Mouse (Mus musculus): Measurements from ENCODE around the gene Rcor3.

Gene Rcor3

GRCm38 (mm10) chr1:192094451-192095170 is 43.3 kb downstream of the Rcor3 start:
- peak; percentile 87 for DNase-seq (ENCODE audit: low read depth)

GRCm38 (mm10) chr1:192092879-192093660 is 44.8 kb downstream of the Rcor3 start:
- peak; percentile 93 for DNase-seq (ENCODE audit: low read depth)

GRCm38 (mm10) chr1:192091806-192092772 is 45.8 kb downstream of the Rcor3 start, which contains the start of gene Traf5:
TSS of gene Traf5 (minus strand) at chr1:192092559.
- peak; percentile 97 for DNase-seq (ENCODE audit: low read depth)

GRCm38 (mm10) chr1:192090689-192091567 is 46.9 kb downstream of the Rcor3 start:
- peak; percentile 24 for DNase-seq (ENCODE audit: low read depth)

- DNase-seq (ENCODE audit: low read depth) = no peak
Observed at GRCm38 (mm10) chr1:192090281-192090680, 47.6 kb downstream of the Rcor3 start.

GRCm38 (mm10) chr1:192089208-192090166 is 48.4 kb downstream of the Rcor3 start:
- DNase-seq (ENCODE audit: low read depth) = no peak

- no peak for DNase-seq (ENCODE audit: low read depth)
Observed at GRCm38 (mm10) chr1:192088011-192088410, 49.9 kb downstream of the Rcor3 start.

- no peak for DNase-seq (ENCODE audit: low read depth)
Observed at GRCm38 (mm10) chr1:192087098-192087497, 50.8 kb downstream of the Rcor3 start.

GRCm38 (mm10) chr1:192086279-192087037 is 51.4 kb downstream of the Rcor3 start:
- DNase-seq (ENCODE audit: low read depth) = peak; percentile 70

- no peak for DNase-seq (ENCODE audit: low read depth)
Observed at GRCm38 (mm10) chr1:192085218-192085617, 52.6 kb downstream of the Rcor3 start.

GRCm38 (mm10) chr1:192082646-192083045 is 55.2 kb downstream of the Rcor3 start:
- no peak for DNase-seq (ENCODE audit: low read depth)

GRCm38 (mm10) chr1:192081129-192081528 is 56.7 kb downstream of the Rcor3 start:
- DNase-seq (ENCODE audit: low read depth) = no peak

- no peak for DNase-seq (ENCODE audit: low read depth)
Observed at GRCm38 (mm10) chr1:192079121-192079520, 58.7 kb downstream of the Rcor3 start.

- DNase-seq (ENCODE audit: low read depth) = peak; percentile 65
Observed at GRCm38 (mm10) chr1:192078406-192078805, 59.5 kb downstream of the Rcor3 start.

GRCm38 (mm10) chr1:192076796-192077535 is 60.9 kb downstream of the Rcor3 start:
- DNase-seq (ENCODE audit: low read depth) = no peak

- no peak for DNase-seq (ENCODE audit: low read depth)
Observed at GRCm38 (mm10) chr1:192076101-192076500, 61.8 kb downstream of the Rcor3 start.

GRCm38 (mm10) chr1:192074824-192075223 is 63.0 kb downstream of the Rcor3 start:
- no peak for DNase-seq (ENCODE audit: low read depth)

GRCm38 (mm10) chr1:192072426-192072825 is 65.4 kb downstream of the Rcor3 start:
- no peak for DNase-seq (ENCODE audit: low read depth)
